Mouse (Mus musculus) kidney, embryonic 14.5 days (tissue): ENCODE measurements around the gene Cbl. TPM values are rescaled to one million over a fixed set of nuclear protein-coding genes. Genes with fewer than 3 reads are reported as not detected.
A peak's percentile ranks its signal among the peaks of the same experiment; 100 is the strongest.

ENCODE experiments used
- ATAC-seq: fragments of 200-750 bp; cut with Nextera tagmentation; 2 replicates; pipeline ENCODE4 v1.8.0; 2017; ENCODE audit warnings: moderate number of reproducible peaks, mild to moderate bottlenecking, moderate TSS enrichment, moderate library complexity; ENCODE audit not compliant: low FRiP score, low TSS enrichment
- H3K27ac ChIP-seq: fragments of 300-500 bp; sonication (generic); 2 replicates; pipeline ENCODE4 v1.5.1; 2014; ENCODE audit warnings: low read depth, mild to moderate bottlenecking, low read length, moderate library complexity, mixed read lengths
- H3K27me3 ChIP-seq: fragments of 300-500 bp; sonication (generic); 2 replicates; pipeline ENCODE4 v1.6.1; 2014; ENCODE audit warnings: mild to moderate bottlenecking, low read length; ENCODE audit not compliant: control insufficient read depth, insufficient read depth
- H3K36me3 ChIP-seq: fragments of 300-500 bp; sonication (generic); 2 replicates; pipeline ENCODE4 v1.6.1; 2014; ENCODE audit warnings: low read length, mixed read lengths; ENCODE audit not compliant: control insufficient read depth, insufficient read depth
- H3K4me1 ChIP-seq: fragments of 300-500 bp; sonication (generic); 2 replicates; pipeline ENCODE4 v1.6.1; 2014; ENCODE audit warnings: low read length, mixed read lengths; ENCODE audit not compliant: control insufficient read depth, insufficient read depth
- H3K4me2 ChIP-seq: fragments of 300-500 bp; sonication (generic); replicated peaks from 2 replicates; pipeline ENCODE4 v1.6.1; 2014; ENCODE audit warnings: low read depth, mild to moderate bottlenecking, low read length
- H3K4me3 ChIP-seq: fragments of 300-500 bp; sonication (generic); 2 replicates; pipeline ENCODE4 v1.5.1; 2014; ENCODE audit warnings: mild to moderate bottlenecking, low read length
- H3K9ac ChIP-seq: fragments of 300-500 bp; sonication (generic); 2 replicates; pipeline ENCODE4 v1.6.1; 2014; ENCODE audit warnings: low read depth, mild to moderate bottlenecking, low read length, moderate library complexity
- H3K9me3 ChIP-seq: fragments of 300-500 bp; sonication (generic); 2 replicates; pipeline ENCODE4 v1.6.1; 2016; ENCODE audit warnings: low read length; ENCODE audit not compliant: control insufficient read depth
- WGBS: fragments of 180-500 bp; shearing (Covaris S2); extraction: QIAGEN DNeasy Blood & Tissue Kit; methylation state at CpG from one replicate; pipeline ENCODE4 v1.1.7; 2014; 5-methylcytosine and 5-hydroxymethylcytosine counted together
- polyA plus RNA-seq: library from polyadenylated mRNA; unstranded; fragments of >200 nt; fragmentation: Nextera tagmentation; extraction: Ambion mirVana; gene quantifications from 2 replicates; pipeline ENCODE4 v1.2.1, GENCODE M21; 2014

Cbl gene
- polyA plus RNA-seq: 14.8 and 27.9 TPM in 2 replicates

DNA sequence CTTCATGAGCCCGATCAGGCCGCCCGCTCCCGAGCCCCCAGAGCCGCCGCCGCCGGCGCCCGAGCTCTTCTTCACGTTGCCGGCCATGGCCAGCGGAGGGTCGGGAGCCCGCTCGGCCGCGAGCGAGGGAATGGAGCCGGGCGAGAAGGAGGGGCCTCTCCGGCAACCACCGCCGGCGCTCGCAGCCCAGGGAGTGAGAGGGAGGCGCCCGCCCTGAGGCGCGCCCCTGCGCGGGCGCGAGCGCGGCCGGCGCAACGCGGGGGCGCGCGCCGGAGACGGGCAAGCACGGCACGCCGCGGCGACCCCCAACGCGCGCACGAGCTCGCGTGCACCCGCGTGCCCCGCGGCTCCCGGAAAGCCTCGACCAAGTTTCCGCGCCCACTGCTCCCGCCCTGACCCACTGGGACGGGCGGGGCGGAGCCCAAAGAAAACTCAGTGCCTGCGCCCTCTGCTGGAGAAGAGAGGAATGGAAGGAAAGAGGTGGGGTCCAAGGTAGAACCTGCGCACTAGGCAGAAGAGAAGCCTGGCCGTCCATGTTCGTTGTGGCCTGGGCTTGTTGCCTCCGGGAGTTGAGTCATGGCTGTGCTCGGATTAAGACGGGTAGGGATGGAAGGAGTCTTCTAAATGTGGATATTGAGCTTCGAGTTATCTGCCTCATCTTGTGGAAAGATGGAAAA lies at the start of gene Cbl:
TSS of gene Cbl (minus strand) at position 248 of the 677 bp plus-strand sequence.
- WGBS: under 1% methylated on average over 61 of the region's 76 CpGs
- no peaks in the 10 kb centered on the region for H3K27me3 ChIP-seq
- ATAC-seq: peak; percentile 95
- peak within 1 kb of the TSS; percentile 91 for H3K4me3 ChIP-seq
- peak within 1 kb of the TSS; percentile 92 for H3K9ac ChIP-seq
- H3K4me2 ChIP-seq: peak within 1 kb of the TSS; percentile 67
- H3K9me3 ChIP-seq: no peaks in the 10 kb centered on the region
- peaks cover 19% of the 10 kb centered on the region; the same call in 1 of the 2 replicates for H3K4me1 ChIP-seq
- H3K27ac ChIP-seq: peak within 1 kb of the TSS; percentile 94
- H3K36me3 ChIP-seq: no peaks in the 10 kb centered on the region

DNA sequence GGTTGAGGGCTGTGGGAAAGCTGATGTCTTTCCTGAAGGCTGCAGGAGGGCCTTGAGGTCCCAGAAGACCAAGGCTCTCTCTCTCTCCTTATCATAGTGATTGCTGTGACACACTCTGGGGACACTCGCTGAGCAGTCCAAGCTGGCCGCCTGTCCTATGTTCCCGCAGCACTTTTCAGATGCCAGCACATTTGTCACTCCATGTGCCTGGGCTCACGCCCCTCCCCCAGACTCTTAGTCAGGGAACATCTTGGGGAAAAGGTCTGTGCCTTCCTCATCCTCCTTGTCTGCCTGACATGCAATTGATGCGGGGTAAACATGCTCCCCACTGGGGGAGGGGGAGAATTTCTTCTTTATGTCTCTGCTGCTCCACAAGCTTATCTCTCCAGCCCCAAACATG lies 49.3 kb upstream of the Cbl start:
- H3K4me1 ChIP-seq: peaks cover under 1% of the 10 kb centered on the region
- no peaks in the 10 kb centered on the region for H3K9me3 ChIP-seq
- H3K27me3 ChIP-seq: peaks cover 17% of the 10 kb centered on the region
- H3K9ac ChIP-seq: no peak overlapping the region
- no peak overlapping the region for H3K4me3 ChIP-seq
- H3K27ac ChIP-seq: no peak overlapping the region
- ATAC-seq: no peak
- 56% methylated on average over 5 of the region's 5 CpGs for WGBS
- H3K4me2 ChIP-seq: no peak overlapping the region
- H3K36me3 ChIP-seq: no peaks in the 10 kb centered on the region

DNA sequence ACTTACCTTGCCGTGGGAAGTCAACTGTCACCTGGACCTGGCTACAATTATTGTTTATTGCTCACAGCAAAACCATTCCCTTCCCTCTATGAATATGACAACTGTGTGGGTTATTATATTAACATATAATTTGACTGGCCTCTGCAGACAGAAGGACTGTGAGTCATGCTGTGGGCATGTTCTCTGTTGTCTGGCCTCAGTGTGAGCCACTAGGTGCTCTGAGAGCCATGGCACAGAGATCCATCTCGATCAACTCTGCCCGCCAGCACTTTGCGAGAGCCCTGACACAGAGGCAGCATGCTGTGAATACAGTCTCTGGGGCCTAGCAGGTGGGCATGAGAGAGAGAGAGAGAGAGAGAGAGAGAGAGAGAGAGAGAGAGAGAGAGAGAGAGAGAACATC lies 36.1 kb upstream of the Cbl start:
- 92% methylated on average over 4 of the region's 4 CpGs for WGBS
- H3K9me3 ChIP-seq: peaks cover 3% of the 10 kb centered on the region; the same call in 1 of the 2 replicates
- H3K4me2 ChIP-seq: no peak overlapping the region
- no peaks in the 10 kb centered on the region for H3K27me3 ChIP-seq
- no peak overlapping the region for H3K4me3 ChIP-seq
- ATAC-seq: no peak
- H3K4me1 ChIP-seq: peaks cover 6% of the 10 kb centered on the region; the same call in 1 of the 2 replicates
- no peak overlapping the region for H3K27ac ChIP-seq
- no peak overlapping the region for H3K9ac ChIP-seq
- H3K36me3 ChIP-seq: no peaks in the 10 kb centered on the region

DNA sequence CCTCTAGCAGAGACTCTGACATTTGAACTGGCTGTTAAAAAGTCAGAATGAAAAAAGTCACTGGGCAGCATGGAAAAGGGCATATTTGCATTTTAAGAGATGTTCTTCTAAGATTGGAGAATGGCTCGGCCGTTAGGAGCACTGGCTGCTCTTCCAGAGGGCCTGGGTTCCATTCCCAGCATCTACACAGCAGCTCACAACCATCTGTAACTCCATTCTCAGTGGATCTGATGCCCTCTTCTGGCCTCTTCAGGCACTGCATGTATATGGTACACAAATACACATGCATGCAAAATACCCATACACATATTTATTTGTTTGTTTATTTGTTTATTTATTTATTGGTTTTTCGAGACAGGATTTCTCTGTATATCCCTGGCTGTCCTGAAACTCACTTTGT lies 35.2 kb upstream of the Cbl start:
- peaks cover 6% of the 10 kb centered on the region; the same call in 1 of the 2 replicates for H3K4me1 ChIP-seq
- WGBS: 91% methylated on average over 3 of the region's 3 CpGs
- H3K4me2 ChIP-seq: no peak overlapping the region
- no peak overlapping the region for H3K27ac ChIP-seq
- peaks cover 3% of the 10 kb centered on the region; the same call in 1 of the 2 replicates for H3K9me3 ChIP-seq
- H3K4me3 ChIP-seq: no peak overlapping the region
- H3K27me3 ChIP-seq: no peaks in the 10 kb centered on the region
- H3K36me3 ChIP-seq: no peaks in the 10 kb centered on the region
- no peak for ATAC-seq
- H3K9ac ChIP-seq: no peak overlapping the region

DNA sequence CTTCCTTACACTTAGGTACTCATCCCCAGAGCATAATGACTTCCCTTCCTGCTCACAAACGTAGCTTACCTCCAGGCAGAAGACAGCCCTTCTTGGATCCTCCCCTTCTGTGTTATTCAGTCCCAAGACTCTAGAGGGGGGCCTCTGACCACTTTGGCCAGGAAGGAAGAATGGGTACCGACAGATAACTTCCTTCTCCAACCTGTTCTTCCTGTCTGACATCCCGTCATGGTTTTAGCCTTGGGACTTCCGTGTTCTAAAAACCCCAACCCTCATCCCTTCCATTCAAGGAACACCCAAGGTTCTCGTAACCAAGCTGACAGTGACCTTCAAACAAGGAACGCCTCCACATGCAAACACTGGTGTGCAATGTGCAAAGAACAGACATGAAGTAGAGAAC lies 34.6 kb upstream of the Cbl start, which contains the start of gene Nlrx1:
TSS of gene Nlrx1 (minus strand) at position 168 of the 400 bp plus-strand sequence.
- H3K36me3 ChIP-seq: no peaks in the 10 kb centered on the region
- 0 out of 2 replicates have a peak, but pooled peaks have one; percentile 6 for ATAC-seq
- H3K4me1 ChIP-seq: peaks cover 6% of the 10 kb centered on the region; the same call in 1 of the 2 replicates
- H3K9me3 ChIP-seq: peaks cover 3% of the 10 kb centered on the region; the same call in 1 of the 2 replicates
- no peaks in the 10 kb centered on the region for H3K27me3 ChIP-seq
- H3K9ac ChIP-seq: peak within 1 kb of the TSS; percentile 90
- WGBS: 70% methylated on average over 6 of the region's 6 CpGs
- H3K4me3 ChIP-seq: peak within 1 kb of the TSS; percentile 52
- H3K27ac ChIP-seq: peak within 1 kb of the TSS; percentile 53; the same call in 1 of the 2 replicates
- peak within 1 kb of the TSS; percentile 82 for H3K4me2 ChIP-seq

DNA sequence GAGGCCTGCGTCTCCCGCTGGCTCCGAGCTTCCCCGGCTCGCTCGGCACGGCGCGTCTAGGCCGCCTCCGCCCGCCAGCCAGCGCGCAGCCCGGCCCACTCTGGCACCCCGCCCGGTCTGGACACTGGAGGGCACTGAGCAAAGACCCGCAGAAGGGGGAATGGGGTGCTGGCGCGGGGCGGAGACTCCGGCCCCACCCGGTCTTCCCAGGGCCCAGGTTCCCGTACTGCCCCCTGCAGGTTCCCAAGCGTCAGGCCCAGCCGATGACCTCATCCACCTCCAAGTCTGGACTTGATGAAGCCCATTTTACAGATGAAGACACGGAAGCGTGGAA lies 34.1 kb upstream of the Cbl start:
- peak overlapping the region; percentile 52 for H3K4me3 ChIP-seq
- H3K27ac ChIP-seq: peak overlapping the region; percentile 53; the same call in 1 of the 2 replicates
- H3K4me1 ChIP-seq: peaks cover 6% of the 10 kb centered on the region; the same call in 1 of the 2 replicates
- peak; percentile 87 for ATAC-seq
- H3K9ac ChIP-seq: peak overlapping the region; percentile 90
- WGBS: 6% methylated on average over 28 of the region's 28 CpGs
- peak overlapping the region; percentile 82 for H3K4me2 ChIP-seq
- peaks cover 3% of the 10 kb centered on the region; the same call in 1 of the 2 replicates for H3K9me3 ChIP-seq
- no peaks in the 10 kb centered on the region for H3K36me3 ChIP-seq
- no peaks in the 10 kb centered on the region for H3K27me3 ChIP-seq

DNA sequence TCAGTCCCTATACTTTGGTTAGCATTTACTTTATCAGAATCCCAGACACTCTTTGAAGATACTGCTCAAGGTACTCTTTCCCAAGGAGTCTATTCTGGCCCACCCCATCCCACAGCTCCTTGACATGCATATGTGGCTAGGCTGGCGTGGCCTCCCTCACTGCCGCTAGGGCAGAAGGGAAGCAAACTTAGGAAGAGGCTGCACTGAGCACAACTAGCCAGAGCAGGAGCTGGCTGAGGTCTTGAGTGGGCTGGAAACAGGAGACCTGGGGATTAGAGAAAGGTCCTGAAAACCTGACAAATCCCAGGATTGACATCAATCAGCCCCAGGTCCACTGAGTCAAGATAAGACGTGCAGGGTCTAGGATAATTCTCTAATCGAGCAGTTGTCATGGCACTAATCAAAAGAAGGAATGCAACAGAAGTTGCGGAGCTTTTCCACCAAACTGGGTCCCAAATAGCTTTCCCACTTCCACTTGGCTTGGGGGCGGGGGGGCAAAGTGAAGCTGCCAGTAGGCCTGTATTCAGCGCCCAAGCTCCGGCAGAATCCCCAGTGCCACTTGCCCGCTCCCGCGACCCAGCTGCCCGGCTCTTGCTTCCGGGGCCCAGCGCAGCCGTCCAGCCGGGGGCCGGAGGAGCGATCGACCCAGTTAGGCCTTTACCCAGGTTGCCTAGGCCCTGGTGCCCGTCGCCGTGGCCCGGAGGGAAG lies 33.6 kb upstream of the Cbl start:
- WGBS: 15% methylated on average over 20 of the region's 23 CpGs
- H3K9ac ChIP-seq: peak overlapping the region; percentile 90
- peak overlapping the region; percentile 52 for H3K4me3 ChIP-seq
- H3K27ac ChIP-seq: peak overlapping the region; percentile 53; the same call in 1 of the 2 replicates
- H3K4me1 ChIP-seq: peaks cover 6% of the 10 kb centered on the region; the same call in 1 of the 2 replicates
- H3K36me3 ChIP-seq: no peaks in the 10 kb centered on the region
- peaks cover 3% of the 10 kb centered on the region; the same call in 1 of the 2 replicates for H3K9me3 ChIP-seq
- no peaks in the 10 kb centered on the region for H3K27me3 ChIP-seq
- ATAC-seq: peak; percentile 47; the same call in 1 of the 2 replicates
- peak overlapping the region; percentile 82 for H3K4me2 ChIP-seq

DNA sequence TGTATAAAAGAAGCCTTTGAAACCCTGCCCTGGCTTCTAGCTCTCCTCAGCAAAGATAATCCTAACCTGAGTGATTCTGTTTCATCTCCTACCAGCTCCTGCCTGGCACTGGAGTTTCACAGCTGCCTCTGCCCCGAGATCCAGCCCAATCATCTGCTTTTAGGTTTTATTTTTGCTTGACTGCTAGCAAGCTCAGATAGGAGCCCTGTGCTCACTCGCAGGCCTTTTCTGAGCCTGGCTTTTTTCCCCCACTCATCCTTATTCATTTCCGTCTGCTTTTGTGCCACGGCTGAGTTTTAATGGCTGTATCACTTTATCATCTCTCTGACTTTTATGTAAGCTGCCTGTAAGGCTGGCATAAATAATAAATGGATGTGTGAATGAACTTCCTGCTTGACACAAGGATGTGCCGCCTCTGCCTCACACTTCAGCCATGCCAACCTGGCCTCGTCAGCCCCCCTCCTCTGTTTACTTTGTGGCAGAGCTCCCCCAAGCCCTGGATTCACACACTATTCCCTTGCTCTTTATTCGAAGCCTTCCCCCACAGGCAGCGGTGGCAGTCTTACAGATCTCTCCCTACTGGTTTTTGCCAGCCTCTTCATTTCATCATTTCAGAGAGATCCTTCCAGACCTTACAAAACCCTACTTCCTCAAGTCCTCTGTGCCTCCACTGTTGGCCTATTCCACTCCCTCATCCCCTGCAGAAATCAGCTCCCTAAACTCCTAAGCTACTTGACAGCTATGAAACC lies 32.8 kb upstream of the Cbl start:
- H3K27ac ChIP-seq: no peak overlapping the region; the same call in 1 of the 2 replicates

More for the DNA sequence above, 32.8 kb upstream of the Cbl start:
- H3K4me1 ChIP-seq: peaks cover 6% of the 10 kb centered on the region; the same call in 1 of the 2 replicates
- 69% methylated on average over 8 of the region's 8 CpGs for WGBS
- H3K9ac ChIP-seq: peak overlapping the region; percentile 90; the same call in 1 of the 2 replicates
- H3K9me3 ChIP-seq: peaks cover 3% of the 10 kb centered on the region; the same call in 1 of the 2 replicates
- no peaks in the 10 kb centered on the region for H3K36me3 ChIP-seq
- ATAC-seq: no peak
- no peak overlapping the region for H3K4me2 ChIP-seq
- no peaks in the 10 kb centered on the region for H3K27me3 ChIP-seq
- no peak overlapping the region for H3K4me3 ChIP-seq
